Mouse (Mus musculus) heart, postnatal 0 days (tissue): ENCODE measurements at regions not wholly inside any gene's neighbourhood (a gene's known extent, or its start where the extent isn't known, plus 50 kb on each side); places are given as distances from the start of the nearest gene placed in this dataset.

Experiments
- ATAC-seq: fragments of 200-750 bp; cut with Nextera tagmentation; 2 replicates; pipeline ENCODE4 v1.8.0; 2017; ENCODE audit warnings: low read depth, moderate number of reproducible peaks, moderate library complexity; ENCODE audit not compliant: insufficient read depth
- DNase-seq: peaks from one replicate; pipeline ENCODE4 v3.0.0-alpha.2; 2016; ENCODE audit warnings: low spot score
- H3K27ac ChIP-seq: fragments of 300-500 bp; sonication (generic); 2 replicates; pipeline ENCODE4 v1.5.1; 2014; ENCODE audit warnings: low read depth, mild to moderate bottlenecking
- H3K27me3 ChIP-seq: fragments of 300-500 bp; sonication (generic); 2 replicates; pipeline ENCODE4 v1.6.1; 2014; ENCODE audit warnings: low read length, mixed read lengths; ENCODE audit not compliant: control insufficient read depth, insufficient read depth
- H3K36me3 ChIP-seq: fragments of 300-500 bp; sonication (generic); replicated peaks from 2 replicates; pipeline ENCODE4 v1.6.1; 2014; ENCODE audit warnings: low read length, mixed read lengths; ENCODE audit not compliant: control insufficient read depth, insufficient read depth
- H3K4me1 ChIP-seq: fragments of 300-500 bp; sonication (generic); 2 replicates; pipeline ENCODE4 v1.6.1; 2014; ENCODE audit warnings: antibody characterized with exemption; ENCODE audit not compliant: control insufficient read depth, insufficient read depth
- H3K4me2 ChIP-seq: fragments of 300-500 bp; sonication (generic); 2 replicates; pipeline ENCODE4 v1.6.1; 2014; ENCODE audit warnings: low read depth, mild to moderate bottlenecking, low read length, moderate library complexity
- H3K4me3 ChIP-seq: fragments of 300-500 bp; sonication (generic); 2 replicates; pipeline ENCODE4 v1.5.1; 2014; ENCODE audit warnings: low read depth, low read length
- H3K9ac ChIP-seq: fragments of 300-500 bp; sonication (generic); replicated peaks from 2 replicates; pipeline ENCODE4 v1.6.1; 2014; ENCODE audit warnings: low read depth, low read length, mixed read lengths
- H3K9me3 ChIP-seq: fragments of 300-500 bp; sonication (generic); replicated peaks from 2 replicates; pipeline ENCODE4 v1.6.1; 2016; ENCODE audit warnings: low read length; ENCODE audit not compliant: control insufficient read depth
- CTCF ChIP-seq: IDR thresholded peaks from 2 replicates; pipeline ENCODE4 v1.5.1; 2016; ENCODE audit warnings: antibody characterized with exemption, control low read depth, low read depth
- EP300 ChIP-seq: IDR thresholded peaks from 2 replicates; pipeline ENCODE4 v1.6.1; 2016; ENCODE audit warnings: antibody characterized with exemption, low read depth
- WGBS: fragments of 180-500 bp; shearing (Covaris S2); extraction: QIAGEN DNeasy Blood & Tissue Kit; methylation state at CpG from one replicate; pipeline ENCODE4 v1.1.7; 2014; 5-methylcytosine and 5-hydroxymethylcytosine counted together

DNA sequence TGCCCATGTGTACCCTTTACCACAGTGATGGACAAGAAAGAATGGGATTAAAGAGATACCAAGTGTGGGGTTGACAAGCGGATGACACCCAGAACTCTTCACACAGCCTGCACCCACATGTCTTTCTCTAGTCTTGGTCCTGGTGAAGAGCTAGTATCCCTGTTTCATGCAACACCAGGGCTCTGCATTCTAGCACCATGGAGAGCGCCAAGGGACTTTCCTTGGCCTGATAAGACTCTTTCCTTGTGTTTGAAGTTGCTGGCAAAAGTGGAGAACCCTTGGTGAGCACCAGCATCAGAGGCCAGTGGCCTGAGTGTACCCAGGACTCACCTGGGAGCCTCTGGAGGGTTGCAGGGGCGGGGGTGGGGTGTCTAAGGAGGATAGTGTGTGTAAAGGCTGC is 161.7 kb upstream of the Grik3 start:
- H3K4me1 ChIP-seq, result no peaks in the 10 kb centered on the region
- WGBS, result 23% methylated on average over 3 of the region's 3 CpGs
- no peaks in the 10 kb centered on the region for H3K36me3 ChIP-seq
- H3K4me3 ChIP-seq, result no peak overlapping the region
- no peak overlapping the region for H3K27ac ChIP-seq
- DNase-seq (no peak), ATAC-seq (no peak)
- H3K27me3 ChIP-seq, result no peaks in the 10 kb centered on the region
- H3K9me3 ChIP-seq, result no peaks in the 10 kb centered on the region
- no peak overlapping the region for H3K4me2 ChIP-seq
- no peak overlapping the region for H3K9ac ChIP-seq
- TF ChIP-seq CTCF, result no peak
- TF ChIP-seq EP300, result no peak

DNA sequence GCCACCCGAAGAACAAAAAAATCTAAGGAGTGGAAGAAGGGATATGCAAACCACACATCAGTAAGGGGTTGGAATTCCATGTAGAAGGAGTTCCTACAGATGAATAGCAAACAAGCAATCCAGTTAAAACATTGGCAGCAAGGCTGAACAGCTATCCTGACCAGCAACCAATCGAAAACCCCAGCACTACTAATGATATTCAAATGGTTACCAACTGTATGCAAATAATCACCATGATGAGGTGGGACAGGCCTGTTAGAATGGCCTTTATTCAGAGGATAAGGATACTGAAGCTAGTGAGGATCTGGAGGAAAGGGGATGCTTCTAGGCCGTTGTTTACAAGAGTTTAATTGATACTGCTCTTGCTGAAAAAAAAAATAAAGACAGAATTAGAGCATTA is 166.0 kb upstream of the Grik3 start:
- Histone ChIP-seq H3K4me2 (no peak overlapping the region), H3K4me1 (no peaks in the 10 kb centered on the region), H3K4me3 (no peak overlapping the region), H3K9me3 (no peaks in the 10 kb centered on the region), H3K27ac (no peak overlapping the region), H3K9ac (no peak overlapping the region), H3K36me3 (no peaks in the 10 kb centered on the region), H3K27me3 (no peaks in the 10 kb centered on the region)
- 48% methylated on average over 3 of the region's 3 CpGs for WGBS
- no peak for TF ChIP-seq CTCF
- no peak for TF ChIP-seq EP300
- DNase-seq (no peak), ATAC-seq (no peak)

DNA sequence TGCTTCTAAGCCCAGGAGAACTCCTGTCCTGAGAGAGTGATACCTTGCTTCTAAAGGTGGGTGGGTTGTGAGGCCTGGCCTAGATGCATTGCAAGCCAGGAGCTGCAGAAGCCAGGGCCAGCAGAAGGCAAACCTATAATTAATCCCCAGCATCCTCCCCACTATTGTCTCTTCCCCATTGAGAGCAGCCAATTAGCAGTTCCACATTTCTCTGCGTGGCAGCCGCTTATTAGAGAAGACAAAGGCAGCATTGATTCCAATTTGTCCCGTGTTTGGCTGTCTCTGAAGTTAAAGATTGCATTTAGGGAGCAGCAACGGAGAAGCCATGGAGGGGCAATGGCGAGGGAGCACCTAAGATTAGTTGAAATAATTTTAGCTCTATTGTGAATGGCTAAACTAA is 171.2 kb upstream of the Grik3 start:
- no peak for ATAC-seq
- no peaks in the 10 kb centered on the region for H3K4me1 ChIP-seq
- DNase-seq, result no peak
- no peak overlapping the region for H3K4me2 ChIP-seq
- no peak overlapping the region for H3K9ac ChIP-seq
- H3K9me3 ChIP-seq, result no peaks in the 10 kb centered on the region
- no peak overlapping the region for H3K27ac ChIP-seq
- TF ChIP-seq EP300 (no peak), CTCF (no peak)
- 0 out of 2 replicates have a peak, but pooled peaks cover 3% of the 10 kb centered on the region for H3K27me3 ChIP-seq
- WGBS, result 46% methylated on average over 5 of the region's 5 CpGs
- no peaks in the 10 kb centered on the region for H3K36me3 ChIP-seq
- H3K4me3 ChIP-seq, result no peak overlapping the region

DNA sequence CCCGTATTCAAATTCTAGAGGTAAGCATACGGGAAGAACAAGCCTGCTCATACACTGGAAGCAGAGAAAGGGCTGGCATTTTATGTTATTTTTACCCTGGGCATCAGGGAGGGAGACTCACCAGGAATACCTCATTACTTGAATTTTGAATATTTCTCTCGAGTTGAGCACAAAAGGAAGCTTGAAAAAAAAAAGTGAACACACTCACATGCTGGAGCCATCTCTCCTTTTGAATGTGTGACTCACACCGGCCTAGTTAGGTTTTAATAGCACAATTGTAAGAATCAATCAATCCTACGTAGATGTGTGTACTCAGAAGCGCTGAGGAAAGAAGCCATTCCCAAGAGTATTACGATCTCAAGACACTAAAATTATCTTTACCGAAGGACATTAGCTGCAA is 172.2 kb upstream of the Grik3 start:
- no peak for ATAC-seq
- 42% methylated on average over 8 of the region's 8 CpGs for WGBS

DNA sequence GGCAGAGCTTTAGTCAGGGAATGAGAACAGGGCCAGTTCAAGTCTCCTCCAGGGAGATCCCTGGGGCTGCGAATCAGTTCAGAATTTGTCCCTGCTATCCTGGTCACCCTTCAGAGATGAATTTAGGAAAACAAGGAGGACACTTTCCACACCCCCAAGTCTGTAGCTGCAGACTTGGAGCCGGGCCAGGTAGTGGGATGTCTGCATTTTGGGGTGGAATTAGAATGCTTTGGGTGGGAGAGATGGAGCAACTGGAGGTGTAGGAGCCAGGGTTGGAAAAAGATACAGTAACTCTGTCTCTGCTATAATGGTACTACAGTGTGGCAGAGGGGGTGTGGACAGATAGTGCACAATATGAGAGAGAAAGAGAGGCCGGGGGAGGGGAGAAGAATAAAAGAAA is 173.6 kb upstream of the Grik3 start:
- no peaks in the 10 kb centered on the region for H3K4me1 ChIP-seq
- no peaks in the 10 kb centered on the region for H3K9me3 ChIP-seq
- H3K27ac ChIP-seq, result no peak overlapping the region
- H3K27me3 ChIP-seq, result 0 out of 2 replicates have a peak, but pooled peaks cover 3% of the 10 kb centered on the region
- DNase-seq, result no peak
- no peaks in the 10 kb centered on the region for H3K36me3 ChIP-seq
- H3K9ac ChIP-seq, result no peak overlapping the region
- H3K4me2 ChIP-seq, result no peak overlapping the region
- no peak for TF ChIP-seq EP300
- TF ChIP-seq CTCF, result no peak
- H3K4me3 ChIP-seq, result no peak overlapping the region
- WGBS, result 59% methylated on average over 3 of the region's 3 CpGs
- no peak for ATAC-seq

More for the DNA sequence above, 172.2 kb upstream of the Grik3 start:
- no peak overlapping the region for H3K4me2 ChIP-seq
- H3K36me3 ChIP-seq, result no peaks in the 10 kb centered on the region
- H3K27me3 ChIP-seq, result 0 out of 2 replicates have a peak, but pooled peaks cover 3% of the 10 kb centered on the region
- no peak overlapping the region for H3K9ac ChIP-seq
- H3K4me1 ChIP-seq, result no peaks in the 10 kb centered on the region
- TF ChIP-seq EP300 (no peak), CTCF (no peak)
- DNase-seq, result no peak
- no peak overlapping the region for H3K27ac ChIP-seq
- no peaks in the 10 kb centered on the region for H3K9me3 ChIP-seq
- H3K4me3 ChIP-seq, result no peak overlapping the region

DNA sequence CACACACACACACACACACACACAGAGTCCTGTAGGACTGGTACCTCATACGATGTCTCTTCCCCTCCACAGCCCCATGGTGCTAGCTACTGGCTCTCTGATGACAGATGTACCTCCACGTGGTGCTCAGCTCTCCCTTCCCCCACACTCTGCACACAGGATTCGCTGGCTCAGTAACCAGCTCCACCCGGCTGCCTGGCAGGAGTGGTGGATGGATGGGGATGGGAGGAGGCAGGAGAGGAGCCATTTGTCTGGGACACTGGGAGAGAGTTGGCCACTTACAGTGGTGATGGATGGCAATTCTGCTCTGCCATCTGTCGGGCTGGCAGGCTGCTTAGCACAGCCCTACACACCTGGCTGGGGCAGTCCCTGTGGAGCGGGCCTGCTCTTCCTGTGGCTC is 174.7 kb upstream of the Grik3 start:
- DNase-seq, result no peak
- no peak for ATAC-seq
- Histone ChIP-seq H3K4me1 (no peaks in the 10 kb centered on the region), H3K4me2 (no peak overlapping the region), H3K27me3 (0 out of 2 replicates have a peak, but pooled peaks cover 3% of the 10 kb centered on the region), H3K4me3 (no peak overlapping the region), H3K9me3 (no peaks in the 10 kb centered on the region), H3K9ac (no peak overlapping the region), H3K27ac (no peak overlapping the region), H3K36me3 (no peaks in the 10 kb centered on the region)
- TF ChIP-seq EP300 (no peak), CTCF (no peak)
- WGBS, result 11% methylated on average over 6 of the region's 6 CpGs
